Mouse (Mus musculus) kidney, embryonic 15.5 days (tissue): Measurements from ENCODE around the gene Zc2hc1b. TPM values are rescaled to one million over a fixed set of nuclear protein-coding genes. Genes with fewer than 3 reads are reported as not detected.
A peak's percentile ranks its signal among the peaks of the same experiment; 100 is the strongest.

Experiments
- ATAC-seq: fragments of 200-750 bp; cut with Nextera tagmentation; replicated peaks from 2 replicates; pipeline ENCODE4 v1.8.0; 2017; ENCODE audit warnings: moderate TSS enrichment; ENCODE audit not compliant: low FRiP score
- H3K27ac ChIP-seq: fragments of 300-500 bp; sonication (generic); 2 replicates; pipeline ENCODE4 v1.5.1; 2015; ENCODE audit warnings: mild to moderate bottlenecking, inconsistent platforms
- H3K27me3 ChIP-seq: fragments of 300-500 bp; sonication (generic); 2 replicates; pipeline ENCODE4 v1.6.1; 2015; ENCODE audit warnings: inconsistent platforms
- H3K36me3 ChIP-seq: fragments of 300-500 bp; sonication (generic); 2 replicates; pipeline ENCODE4 v1.6.1; 2015; ENCODE audit warnings: inconsistent platforms
- H3K4me1 ChIP-seq: fragments of 300-500 bp; sonication (generic); 2 replicates; pipeline ENCODE4 v1.6.1; 2015; ENCODE audit warnings: inconsistent platforms
- H3K4me2 ChIP-seq: fragments of 300-500 bp; sonication (generic); 2 replicates; pipeline ENCODE4 v1.6.1; 2015; ENCODE audit warnings: moderate library complexity, mild to moderate bottlenecking, inconsistent platforms
- H3K4me3 ChIP-seq: fragments of 300-500 bp; sonication (generic); replicated peaks from 2 replicates; pipeline ENCODE4 v1.5.1; 2015; ENCODE audit warnings: mild to moderate bottlenecking, inconsistent platforms
- H3K9ac ChIP-seq: fragments of 300-500 bp; sonication (generic); 2 replicates; pipeline ENCODE4 v1.6.1; 2015; ENCODE audit warnings: mild to moderate bottlenecking, inconsistent platforms
- H3K9me3 ChIP-seq: fragments of 300-500 bp; sonication (generic); replicated peaks from 2 replicates; pipeline ENCODE4 v1.6.1; 2016; ENCODE audit warnings: inconsistent platforms
- WGBS: fragments of 180-500 bp; shearing (Covaris S2); methylation state at CpG from one replicate; pipeline ENCODE4 v1.1.7; 2015; ENCODE audit warnings: mixed read lengths; 5-methylcytosine and 5-hydroxymethylcytosine counted together
- polyA plus RNA-seq: library from polyadenylated mRNA; unstranded; fragments of >200 nt; fragmentation: Nextera tagmentation; extraction: Ambion mirVana; gene quantifications from 2 replicates; pipeline ENCODE4 v1.2.1, GENCODE M21; 2015

Gene Zc2hc1b
- not detected in 2 replicates for polyA plus RNA-seq

GRCm38 (mm10) chr10:13177973-13178624 lies at the start of gene Zc2hc1b:
Zc2hc1b (minus strand) TSS chr10:13178023.
- WGBS, result 85% methylated on average over 7 of the region's 7 CpGs
- Histone ChIP-seq H3K27ac (no peak within 1 kb of the TSS), H3K4me3 (no peak within 1 kb of the TSS), H3K9me3 (no peaks in the 10 kb centered on the region), H3K4me2 (no peak within 1 kb of the TSS), H3K27me3 (no peaks in the 10 kb centered on the region), H3K4me1 (peaks cover under 1% of the 10 kb centered on the region), H3K9ac (no peak within 1 kb of the TSS), H3K36me3 (peaks cover 71% of the 10 kb centered on the region)
- no peak for ATAC-seq

DNA sequence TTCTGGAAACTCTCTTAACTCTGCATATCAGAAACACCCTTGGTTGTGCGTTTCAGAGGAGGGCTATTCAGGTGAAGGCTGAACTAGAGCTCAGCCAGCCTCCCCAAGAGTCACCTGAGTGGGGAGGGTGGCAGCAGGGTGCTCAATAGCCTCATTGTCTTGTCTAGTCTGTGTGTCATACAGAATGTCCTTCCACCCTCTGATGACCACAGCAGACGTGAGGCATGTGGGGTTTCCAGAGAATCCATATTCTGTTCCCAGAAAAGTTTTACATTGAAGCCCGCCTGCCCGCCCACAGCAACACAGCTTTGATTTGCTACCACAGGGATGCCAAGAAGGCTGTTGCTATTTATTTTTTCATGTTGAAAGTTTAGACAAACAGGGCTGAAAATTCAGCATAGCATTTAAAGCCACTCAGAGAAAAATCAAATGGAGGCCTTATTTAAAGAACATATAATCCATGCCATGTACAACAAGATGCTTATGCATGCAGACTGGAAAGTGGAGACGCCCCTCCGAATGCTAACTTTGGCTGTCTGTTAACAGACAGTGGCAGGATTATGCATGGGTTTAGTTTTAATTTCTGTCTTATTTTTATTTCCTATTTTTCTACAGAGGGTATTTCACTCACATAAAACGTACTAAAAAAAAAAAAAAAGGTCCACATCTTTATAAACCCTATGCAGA lies 47.7 kb upstream of the Zc2hc1b start:
- no peak for ATAC-seq
- peaks cover 37% of the 10 kb centered on the region for H3K36me3 ChIP-seq
- no peak overlapping the region for H3K4me3 ChIP-seq
- H3K27me3 ChIP-seq, result no peaks in the 10 kb centered on the region
- no peak overlapping the region for H3K4me2 ChIP-seq
- WGBS, result 89% methylated on average over 7 of the region's 7 CpGs
- no peak overlapping the region for H3K27ac ChIP-seq
- H3K9me3 ChIP-seq, result no peaks in the 10 kb centered on the region
- H3K9ac ChIP-seq, result no peak overlapping the region
- no peaks in the 10 kb centered on the region for H3K4me1 ChIP-seq

- no peaks in the 10 kb centered on the region for H3K27me3 ChIP-seq
- no peak overlapping the region for H3K9ac ChIP-seq
- 74% methylated on average over 3 of the region's 3 CpGs for WGBS
Measured at GRCm38 (mm10) chr10:13222135-13222534, 44.3 kb upstream of the Zc2hc1b start.

GRCm38 (mm10) chr10:13220061-13220460 lies 42.2 kb upstream of the Zc2hc1b start:
- peak; percentile 80; the same call in 1 of the 2 replicates for ATAC-seq

More at GRCm38 (mm10) chr10:13222135-13222534, 44.3 kb upstream of the Zc2hc1b start:
- H3K4me1 ChIP-seq, result no peaks in the 10 kb centered on the region
- no peaks in the 10 kb centered on the region for H3K9me3 ChIP-seq
- H3K4me3 ChIP-seq, result no peak overlapping the region
- peaks cover 20% of the 10 kb centered on the region for H3K36me3 ChIP-seq
- ATAC-seq, result no peak
- no peak overlapping the region for H3K4me2 ChIP-seq
- H3K27ac ChIP-seq, result no peak overlapping the region

GRCm38 (mm10) chr10:13213956-13214355 lies 36.1 kb upstream of the Zc2hc1b start:
- Histone ChIP-seq H3K4me3 (no peak overlapping the region), H3K36me3 (peaks cover 16% of the 10 kb centered on the region; the same call in 1 of the 2 replicates), H3K9ac (no peak overlapping the region), H3K27me3 (no peaks in the 10 kb centered on the region), H3K4me2 (no peak overlapping the region), H3K4me1 (no peaks in the 10 kb centered on the region), H3K9me3 (no peaks in the 10 kb centered on the region), H3K27ac (no peak overlapping the region)
- 70% methylated on average over 12 of the region's 12 CpGs for WGBS
- no peak for ATAC-seq

More at GRCm38 (mm10) chr10:13220061-13220460, 42.2 kb upstream of the Zc2hc1b start:
- Histone ChIP-seq H3K4me1 (no peaks in the 10 kb centered on the region), H3K27me3 (no peaks in the 10 kb centered on the region), H3K4me2 (no peak overlapping the region), H3K4me3 (no peak overlapping the region), H3K27ac (0 out of 2 replicates have a peak overlapping the region, but pooled peaks have one; percentile 49), H3K9ac (no peak overlapping the region), H3K9me3 (no peaks in the 10 kb centered on the region), H3K36me3 (peaks cover 22% of the 10 kb centered on the region)
- WGBS, result 62% methylated on average over 1 of the region's 1 CpGs

- Histone ChIP-seq H3K36me3 (peaks cover 16% of the 10 kb centered on the region; the same call in 1 of the 2 replicates), H3K27ac (no peak overlapping the region), H3K27me3 (no peaks in the 10 kb centered on the region), H3K4me1 (no peaks in the 10 kb centered on the region), H3K4me2 (no peak overlapping the region), H3K4me3 (no peak overlapping the region), H3K9ac (no peak overlapping the region), H3K9me3 (no peaks in the 10 kb centered on the region)
- 66% methylated on average over 6 of the region's 6 CpGs for WGBS
- no peak for ATAC-seq
Measured at GRCm38 (mm10) chr10:13212829-13213228, 35.0 kb upstream of the Zc2hc1b start.

DNA sequence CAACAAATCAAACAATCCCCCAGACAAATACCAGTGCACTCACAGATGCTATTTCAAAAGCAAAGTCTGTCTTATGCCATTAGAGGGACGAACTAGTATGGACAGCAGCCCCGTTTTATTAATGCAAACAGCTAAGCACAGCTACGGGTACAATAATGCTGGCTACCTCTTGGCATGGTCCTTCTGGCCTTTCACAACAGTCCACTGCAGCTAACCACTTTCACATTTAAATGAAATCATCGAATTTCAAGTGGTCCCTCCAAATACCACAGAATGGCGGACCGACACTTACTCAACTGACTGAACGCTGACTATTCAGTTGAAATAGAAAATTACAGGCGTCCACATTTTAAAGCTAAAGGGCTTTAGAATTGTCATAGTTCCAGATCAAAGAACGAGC lies 34.5 kb upstream of the Zc2hc1b start:
- Histone ChIP-seq H3K27me3 (no peaks in the 10 kb centered on the region), H3K4me3 (no peak overlapping the region), H3K9ac (no peak overlapping the region), H3K4me2 (no peak overlapping the region), H3K4me1 (no peaks in the 10 kb centered on the region), H3K36me3 (peaks cover 16% of the 10 kb centered on the region; the same call in 1 of the 2 replicates), H3K9me3 (no peaks in the 10 kb centered on the region), H3K27ac (no peak overlapping the region)
- ATAC-seq, result no peak
- 86% methylated on average over 9 of the region's 9 CpGs for WGBS

- no peak for ATAC-seq
- H3K4me2 ChIP-seq, result no peak overlapping the region
- peaks cover 10% of the 10 kb centered on the region; the same call in 1 of the 2 replicates for H3K36me3 ChIP-seq
- H3K9me3 ChIP-seq, result no peaks in the 10 kb centered on the region
- H3K4me3 ChIP-seq, result no peak overlapping the region
- no peaks in the 10 kb centered on the region for H3K27me3 ChIP-seq
- H3K9ac ChIP-seq, result no peak overlapping the region
- 58% methylated on average over 8 of the region's 8 CpGs for WGBS
- H3K27ac ChIP-seq, result peak overlapping the region; percentile 58; the same call in 1 of the 2 replicates
- no peaks in the 10 kb centered on the region for H3K4me1 ChIP-seq
Measured at GRCm38 (mm10) chr10:13209930-13210637, 32.3 kb upstream of the Zc2hc1b start.

DNA sequence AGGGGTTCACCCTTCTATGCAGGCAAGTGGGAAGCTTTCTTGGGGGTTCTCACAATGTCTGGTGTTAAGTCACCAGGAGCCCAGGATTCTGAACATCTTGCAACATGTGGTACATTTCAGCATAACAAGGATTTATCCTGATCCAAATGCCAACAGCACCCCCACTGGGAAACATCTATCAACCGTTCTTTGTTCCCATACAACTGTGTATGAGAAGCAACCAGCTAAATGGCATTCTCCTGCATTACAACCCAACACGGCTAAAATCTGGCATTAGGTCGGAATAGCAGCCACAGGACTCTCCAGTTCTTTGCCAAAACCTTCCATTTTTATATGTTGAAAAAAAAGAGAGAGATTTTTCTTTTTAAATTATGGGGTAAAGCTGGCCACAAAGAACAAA lies 31.7 kb upstream of the Zc2hc1b start:
- Histone ChIP-seq H3K27ac (no peak overlapping the region), H3K36me3 (peaks cover 7% of the 10 kb centered on the region; the same call in 1 of the 2 replicates), H3K4me2 (no peak overlapping the region), H3K4me1 (no peaks in the 10 kb centered on the region), H3K4me3 (no peak overlapping the region), H3K9me3 (no peaks in the 10 kb centered on the region), H3K9ac (no peak overlapping the region), H3K27me3 (no peaks in the 10 kb centered on the region)
- ATAC-seq, result no peak
- WGBS, result 73% methylated on average over 3 of the region's 3 CpGs

- no peaks in the 10 kb centered on the region for H3K9me3 ChIP-seq
- H3K36me3 ChIP-seq, result peaks cover 4% of the 10 kb centered on the region; the same call in 1 of the 2 replicates
- H3K9ac ChIP-seq, result no peak overlapping the region
- H3K4me3 ChIP-seq, result no peak overlapping the region
- WGBS, result 92% methylated on average over 4 of the region's 4 CpGs
- no peak overlapping the region for H3K27ac ChIP-seq
- no peaks in the 10 kb centered on the region for H3K27me3 ChIP-seq
- no peak for ATAC-seq
- H3K4me1 ChIP-seq, result no peaks in the 10 kb centered on the region
- no peak overlapping the region for H3K4me2 ChIP-seq
Measured at GRCm38 (mm10) chr10:13209061-13209460, 31.2 kb upstream of the Zc2hc1b start.

DNA sequence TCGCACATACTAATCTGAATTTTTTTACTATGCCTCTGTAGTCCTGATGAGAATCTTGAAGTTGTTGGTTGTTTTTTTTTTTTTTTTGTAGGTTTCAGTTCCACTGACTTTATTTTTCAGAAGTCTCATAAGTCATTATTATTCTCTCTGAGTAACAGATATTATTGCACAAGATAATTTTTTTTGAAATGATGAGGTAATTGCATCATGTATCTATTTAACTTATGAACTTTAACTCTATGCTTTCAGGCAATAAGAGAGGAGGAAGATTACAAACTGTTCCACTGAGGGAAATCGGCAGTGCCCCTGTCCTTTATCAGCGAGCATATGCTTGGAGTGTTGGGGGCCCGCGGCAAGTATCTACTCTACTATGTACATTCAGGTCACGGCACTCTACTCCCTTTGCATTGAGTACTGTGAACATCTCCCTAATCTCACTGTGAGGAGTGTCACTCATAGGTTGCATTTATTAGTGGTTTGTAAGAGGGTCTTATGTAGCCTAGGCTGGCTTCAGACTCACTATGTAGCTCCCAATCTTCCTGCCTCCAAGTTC lies 24.0 kb upstream of the Zc2hc1b start:
- Histone ChIP-seq H3K9ac (no peak overlapping the region), H3K4me2 (no peak overlapping the region), H3K27me3 (no peaks in the 10 kb centered on the region), H3K27ac (no peak overlapping the region), H3K9me3 (no peaks in the 10 kb centered on the region), H3K4me3 (no peak overlapping the region), H3K4me1 (no peaks in the 10 kb centered on the region), H3K36me3 (no peaks in the 10 kb centered on the region)
- ATAC-seq, result no peak
- 92% methylated on average over 6 of the region's 6 CpGs for WGBS

- H3K36me3 ChIP-seq, result no peaks in the 10 kb centered on the region
- no peak overlapping the region for H3K4me2 ChIP-seq
- H3K9ac ChIP-seq, result no peak overlapping the region
- no peaks in the 10 kb centered on the region for H3K27me3 ChIP-seq
- no peak for ATAC-seq
- H3K4me3 ChIP-seq, result no peak overlapping the region
- WGBS, result 89% methylated on average over 3 of the region's 3 CpGs
- H3K4me1 ChIP-seq, result no peaks in the 10 kb centered on the region
- H3K9me3 ChIP-seq, result no peaks in the 10 kb centered on the region
- no peak overlapping the region for H3K27ac ChIP-seq
Measured at GRCm38 (mm10) chr10:13200862-13201261, 23.0 kb upstream of the Zc2hc1b start.
